Mouse (Mus musculus): ENCODE measurements around the gene Gstm6.

DNA sequence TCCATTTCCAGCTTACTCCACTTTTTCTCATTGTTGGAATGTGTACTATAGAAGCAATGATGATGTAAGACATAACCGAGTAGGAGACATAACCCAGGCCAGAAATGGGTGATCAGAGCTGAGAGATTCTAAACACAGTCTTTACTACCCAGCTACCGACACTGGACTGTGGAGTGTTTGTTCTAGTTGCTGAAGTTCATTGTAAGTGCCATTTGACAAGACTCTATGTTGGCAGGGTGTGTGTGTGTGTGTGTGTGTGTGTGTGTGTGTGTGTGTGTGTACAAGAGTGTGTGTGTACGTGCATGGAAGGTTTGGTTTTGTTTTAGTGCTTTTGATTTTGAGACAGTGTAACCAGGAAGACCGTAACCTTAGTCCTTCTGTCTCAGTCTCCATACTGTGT, 13.8 kb downstream of the Gstm6 start:
- no peak for TF ChIP-seq CTCF (IDR thresholded peaks at IDR 0.05; ENCODE audit: control insufficient read depth, insufficient read depth, insufficient replicate concordance, low read depth, low read length)
- no peak for TF ChIP-seq POLR2A (IDR thresholded peaks at IDR 0.05; ENCODE audit: control insufficient read depth, low read depth, low read length)
